Mouse (Mus musculus) central nervous system, embryonic 18 days (tissue): ENCODE measurements around the gene Kif4. TPM values are rescaled to one million over a fixed set of nuclear protein-coding genes. Genes with fewer than 3 reads are reported as not detected.

Experiments used
- polyA plus RNA-seq: library from polyadenylated mRNA; depleted of rRNA; stranded (reverse); fragments of >200 nt; gene quantifications from 2 replicates; pipeline ENCODE4 v1.2.3, GENCODE M21; 2012; rRNA removed

Gene Kif4
- polyA plus RNA-seq = 3.9 and 5.0 TPM in 2 replicates

DNA sequence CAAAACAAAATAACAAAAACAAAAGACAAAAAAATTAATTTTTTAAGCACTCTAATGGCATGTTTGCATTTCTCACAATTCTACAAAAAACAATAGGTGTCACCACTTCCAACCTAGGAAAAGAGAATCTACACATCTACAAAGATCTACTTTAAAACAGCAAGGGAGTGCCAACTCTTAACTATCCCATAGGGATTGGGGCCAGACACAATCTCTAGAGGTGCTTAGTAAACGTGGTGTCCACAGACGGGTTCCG, at the start of gene Kif4:
Gene Kif4 (plus strand): TSS at position 192 of the 256 bp plus-strand sequence.

DNA sequence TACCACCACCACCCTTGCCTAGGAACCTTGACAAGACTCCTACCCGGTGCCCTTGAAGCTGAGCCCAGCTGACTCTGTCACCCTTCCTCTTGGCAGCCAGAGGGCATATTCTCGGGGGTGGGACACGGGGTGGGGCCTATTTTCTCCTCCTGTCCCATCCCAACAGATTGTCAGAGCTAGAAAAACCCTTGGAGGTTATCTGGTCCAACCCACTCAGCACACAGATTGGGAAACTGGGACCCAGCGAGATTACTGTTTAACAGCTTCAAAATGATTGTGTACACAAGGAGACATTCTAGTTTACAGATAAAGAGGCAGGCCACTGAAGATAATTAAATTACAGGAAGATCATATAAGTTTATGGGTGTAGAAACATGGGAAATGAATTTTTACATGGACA, 30.7 kb upstream of the Kif4 start, which contains the start of gene P2ry4:
Gene P2ry4 (minus strand): TSS at position 79 of the 400 bp plus-strand sequence.

GRCm38 (mm10) chrX:100605314-100605713, 20.2 kb upstream of the Kif4 start, which contains the start of gene Arr3:
Gene Arr3, plus strand, starts transcription at chrX:100605497.

GRCm38 (mm10) chrX:100625802-100626793, 561 bp downstream of the Kif4 start, which contains the start of gene Pdzd11:
Gene Pdzd11, minus strand, starts transcription at chrX:100626568.

GRCm38 (mm10) chrX:100729665-100730188, 104.2 kb downstream of the Kif4 start, which contains the start of gene Gdpd2:
Gene Gdpd2, plus strand, starts transcription at chrX:100729873.

GRCm38 (mm10) chrX:100767181-100767884, 141.8 kb downstream of the Kif4 start, which contains the start of gene Dlg3:
Gene Dlg3, plus strand, starts transcription at chrX:100767722.

Other genes starting within 250 kb of the Kif4 start
- gene Otud6a, start 196.7 kb upstream of the Kif4 start, polyA plus RNA-seq = 0.09 TPM in 1 of 2 replicates, not detected in the other
- gene Awat2, start 183.0 kb upstream of the Kif4 start, polyA plus RNA-seq = 0.10 and 0.12 TPM in 2 replicates
- 48.6 and 51.5 TPM in 2 replicates for gene Igbp1, start 131.4 kb upstream of the Kif4 start, polyA plus RNA-seq
- gene Dgat2l6, start 100.9 kb upstream of the Kif4 start, polyA plus RNA-seq = 0.03 TPM in 1 of 2 replicates, not detected in the other
- not detected in 2 replicates for gene Awat1, start 53.5 kb upstream of the Kif4 start, polyA plus RNA-seq
- gene P2ry4, start 30.9 kb upstream of the Kif4 start, polyA plus RNA-seq = 0.04 TPM in 2 replicates
- 0.04 TPM in 1 of 2 replicates, not detected in the other for gene Arr3, start 20.2 kb upstream of the Kif4 start, polyA plus RNA-seq
- gene Pdzd11, start 831 bp downstream of the Kif4 start, polyA plus RNA-seq = 40.0 and 45.7 TPM in 2 replicates
- 43.6 and 55.4 TPM in 2 replicates for gene Gdpd2, start 104.1 kb downstream of the Kif4 start, polyA plus RNA-seq
- 52.7 and 52.8 TPM in 2 replicates for gene Dlg3, start 142.0 kb downstream of the Kif4 start, polyA plus RNA-seq